Mouse (Mus musculus): ENCODE measurements around the gene Trp53bp2. TPM values are rescaled to one million over a fixed set of nuclear protein-coding genes. Genes with fewer than 3 reads are reported as not detected.

Trp53bp2 gene
- total and polyA plus RNA-seq, 3 experiments, result 7.6 to 20.5 (median 16.7) TPM

DNA sequence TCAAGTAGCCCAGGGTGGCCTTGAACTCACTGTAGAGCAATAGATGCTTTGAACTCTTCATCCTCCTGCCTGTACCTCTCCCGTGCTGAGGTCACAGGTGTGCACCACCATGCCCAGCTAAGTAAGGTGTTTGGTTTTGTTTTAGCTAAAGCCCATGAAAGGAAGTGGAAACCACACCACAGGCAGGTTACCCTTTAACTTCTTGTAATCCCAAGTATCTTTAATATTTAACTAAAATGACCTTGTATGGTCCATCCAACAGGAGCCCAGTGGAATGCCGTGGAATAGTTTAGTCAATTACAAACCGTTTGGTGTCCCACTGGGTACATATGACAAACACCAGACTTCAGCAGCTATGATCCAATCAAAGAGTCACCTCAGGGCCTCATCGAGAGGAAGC, 70.0 kb downstream of the Trp53bp2 start:
- Histone ChIP-seq H3K4me3 (ENCODE audit: low read depth, low read length) (no peak overlapping the region), H3K36me3 (replicated peaks) (no peaks in the 10 kb centered on the region), H3K4me1 (ENCODE audit: insufficient read depth, low read depth, low read length) (no peaks in the 10 kb centered on the region), H3K27me3 (ENCODE audit: insufficient read depth, low read length) (peaks cover 4% of the 10 kb centered on the region; the same call in 1 of the 2 replicates), H3K9me3 (replicated peaks) (no peaks in the 10 kb centered on the region)
- no peak for DNase-seq (ENCODE audit: low spot score)
- TF ChIP-seq GATA2 (IDR thresholded peaks at IDR 0.05; ENCODE audit: borderline replicate concordance, low read depth, low read length) (no peak), CTCF (IDR thresholded peaks at IDR 0.05; ENCODE audit: low read depth, low read length) (no peak), GATA1 (IDR thresholded peaks at IDR 0.05; ENCODE audit: borderline replicate concordance, low read length) (no peak), POLR2AphosphoS5 (IDR thresholded peaks at IDR 0.05; ENCODE audit: insufficient replicate concordance, low read depth, low read length) (no peak), TAL1 (conservative IDR thresholded peaks at IDR 0.05; ENCODE audit: low read depth, low read length) (no peak)
- no peak for ATAC-seq (ENCODE audit: extremely low read depth, insufficient number of reproducible peaks, low FRiP score, poor library complexity, severe bottlenecking)

- TF ChIP-seq POLR2AphosphoS5 (IDR thresholded peaks at IDR 0.05; ENCODE audit: insufficient replicate concordance, low read depth, low read length), result no peak
- no peak for TF ChIP-seq GATA1 (IDR thresholded peaks at IDR 0.05; ENCODE audit: borderline replicate concordance, low read length)
- no peak for TF ChIP-seq GATA2 (IDR thresholded peaks at IDR 0.05; ENCODE audit: borderline replicate concordance, low read depth, low read length)
- TF ChIP-seq CTCF (IDR thresholded peaks at IDR 0.05; ENCODE audit: low read depth, low read length), result no peak
- no peak for TF ChIP-seq TAL1 (conservative IDR thresholded peaks at IDR 0.05; ENCODE audit: low read depth, low read length)
- Histone ChIP-seq H3K27me3 (ENCODE audit: insufficient read depth, low read length) (peaks cover 4% of the 10 kb centered on the region; the same call in 1 of the 2 replicates), H3K4me3 (ENCODE audit: low read depth, low read length) (no peak overlapping the region), H3K36me3 (replicated peaks) (no peaks in the 10 kb centered on the region), H3K4me1 (ENCODE audit: insufficient read depth, low read depth, low read length) (no peaks in the 10 kb centered on the region), H3K9me3 (replicated peaks) (no peaks in the 10 kb centered on the region)
- ATAC-seq (ENCODE audit: extremely low read depth, insufficient number of reproducible peaks, low FRiP score, poor library complexity, severe bottlenecking) (no peak), DNase-seq (ENCODE audit: low spot score) (no peak)
Observed at GRCm38 (mm10) chr1:182481138-182481537, 72.2 kb downstream of the Trp53bp2 start.

GRCm38 (mm10) chr1:182481646-182482295, 72.8 kb downstream of the Trp53bp2 start:
- H3K9me3 ChIP-seq (replicated peaks), result no peaks in the 10 kb centered on the region
- H3K36me3 ChIP-seq (replicated peaks), result no peaks in the 10 kb centered on the region
- H3K27me3 ChIP-seq (ENCODE audit: insufficient read depth, low read length), result peaks cover 4% of the 10 kb centered on the region; the same call in 1 of the 2 replicates
- no peak for DNase-seq (ENCODE audit: low spot score)
- H3K4me1 ChIP-seq (ENCODE audit: insufficient read depth, low read depth, low read length), result no peaks in the 10 kb centered on the region
- TF ChIP-seq GATA1 (IDR thresholded peaks at IDR 0.05; ENCODE audit: borderline replicate concordance, low read length) (no peak), GATA2 (IDR thresholded peaks at IDR 0.05; ENCODE audit: borderline replicate concordance, low read depth, low read length) (no peak), TAL1 (conservative IDR thresholded peaks at IDR 0.05; ENCODE audit: low read depth, low read length) (no peak), CTCF (IDR thresholded peaks at IDR 0.05; ENCODE audit: low read depth, low read length) (no peak), POLR2AphosphoS5 (IDR thresholded peaks at IDR 0.05; ENCODE audit: insufficient replicate concordance, low read depth, low read length) (no peak)
- H3K4me3 ChIP-seq (ENCODE audit: low read depth, low read length), result no peak overlapping the region
- no peak for ATAC-seq (ENCODE audit: extremely low read depth, insufficient number of reproducible peaks, low FRiP score, poor library complexity, severe bottlenecking)

GRCm38 (mm10) chr1:182482991-182483909, 74.3 kb downstream of the Trp53bp2 start:
- TF ChIP-seq GATA2 (IDR thresholded peaks at IDR 0.05; ENCODE audit: borderline replicate concordance, low read depth, low read length), result no peak
- no peak for TF ChIP-seq POLR2AphosphoS5 (IDR thresholded peaks at IDR 0.05; ENCODE audit: insufficient replicate concordance, low read depth, low read length)
- TF ChIP-seq GATA1 (IDR thresholded peaks at IDR 0.05; ENCODE audit: borderline replicate concordance, low read length), result no peak
- TF ChIP-seq CTCF (IDR thresholded peaks at IDR 0.05; ENCODE audit: low read depth, low read length), result no peak
- TF ChIP-seq TAL1 (conservative IDR thresholded peaks at IDR 0.05; ENCODE audit: low read depth, low read length), result no peak
- DNase-seq (ENCODE audit: low spot score), result no peak
- Histone ChIP-seq H3K4me1 (ENCODE audit: insufficient read depth, low read depth, low read length) (no peaks in the 10 kb centered on the region), H3K27me3 (ENCODE audit: insufficient read depth, low read length) (no peaks in the 10 kb centered on the region), H3K4me3 (ENCODE audit: low read depth, low read length) (no peak overlapping the region), H3K36me3 (replicated peaks) (no peaks in the 10 kb centered on the region), H3K9me3 (replicated peaks) (no peaks in the 10 kb centered on the region)
- no peak for ATAC-seq (ENCODE audit: extremely low read depth, insufficient number of reproducible peaks, low FRiP score, poor library complexity, severe bottlenecking)

- H3K4me1 ChIP-seq (ENCODE audit: insufficient read depth, low read depth, low read length), result no peaks in the 10 kb centered on the region
- ATAC-seq (ENCODE audit: extremely low read depth, insufficient number of reproducible peaks, low FRiP score, poor library complexity, severe bottlenecking), result no peak
- H3K36me3 ChIP-seq (replicated peaks), result no peaks in the 10 kb centered on the region
- H3K27me3 ChIP-seq (ENCODE audit: insufficient read depth, low read length), result no peaks in the 10 kb centered on the region
- no peaks in the 10 kb centered on the region for H3K9me3 ChIP-seq (replicated peaks)
- DNase-seq (ENCODE audit: low spot score), result no peak
- TF ChIP-seq GATA2 (IDR thresholded peaks at IDR 0.05; ENCODE audit: borderline replicate concordance, low read depth, low read length) (no peak), TAL1 (conservative IDR thresholded peaks at IDR 0.05; ENCODE audit: low read depth, low read length) (no peak), GATA1 (IDR thresholded peaks at IDR 0.05; ENCODE audit: borderline replicate concordance, low read length) (no peak), CTCF (IDR thresholded peaks at IDR 0.05; ENCODE audit: low read depth, low read length) (no peak), POLR2AphosphoS5 (IDR thresholded peaks at IDR 0.05; ENCODE audit: insufficient replicate concordance, low read depth, low read length) (no peak)
- H3K4me3 ChIP-seq (ENCODE audit: low read depth, low read length), result no peak overlapping the region
Observed at GRCm38 (mm10) chr1:182483910-182484274, 74.9 kb downstream of the Trp53bp2 start.

DNA sequence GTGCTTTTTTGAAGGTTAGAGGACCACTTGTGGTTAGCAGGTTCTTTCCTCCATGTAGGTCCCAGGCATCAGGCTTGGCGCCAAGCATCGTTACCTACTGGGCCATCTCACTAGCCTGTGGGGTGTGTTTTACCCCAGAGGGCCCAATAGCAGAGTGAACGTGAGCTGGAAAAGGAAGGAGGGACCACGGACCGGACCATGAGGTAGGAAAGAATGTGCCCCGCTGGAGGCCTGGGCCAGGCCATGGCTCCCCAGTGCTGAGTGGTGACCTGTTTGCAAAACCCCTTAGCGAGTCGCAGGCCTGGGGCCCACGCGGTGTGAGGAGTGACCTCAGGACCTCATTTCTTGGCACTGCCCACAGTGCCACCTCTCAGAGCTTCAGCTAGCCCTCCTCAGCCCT, 79.5 kb downstream of the Trp53bp2 start:
- Histone ChIP-seq H3K4me3 (ENCODE audit: low read depth, low read length) (no peak overlapping the region), H3K4me1 (ENCODE audit: insufficient read depth, low read depth, low read length) (peaks cover 5% of the 10 kb centered on the region), H3K36me3 (replicated peaks) (no peaks in the 10 kb centered on the region), H3K27me3 (ENCODE audit: insufficient read depth, low read length) (no peaks in the 10 kb centered on the region), H3K9me3 (replicated peaks) (no peaks in the 10 kb centered on the region)
- TF ChIP-seq GATA2 (IDR thresholded peaks at IDR 0.05; ENCODE audit: borderline replicate concordance, low read depth, low read length) (no peak), POLR2AphosphoS5 (IDR thresholded peaks at IDR 0.05; ENCODE audit: insufficient replicate concordance, low read depth, low read length) (no peak), GATA1 (IDR thresholded peaks at IDR 0.05; ENCODE audit: borderline replicate concordance, low read length) (no peak), CTCF (IDR thresholded peaks at IDR 0.05; ENCODE audit: low read depth, low read length) (no peak), TAL1 (conservative IDR thresholded peaks at IDR 0.05; ENCODE audit: low read depth, low read length) (no peak)
- ATAC-seq (ENCODE audit: extremely low read depth, insufficient number of reproducible peaks, low FRiP score, poor library complexity, severe bottlenecking), result no peak
- DNase-seq (ENCODE audit: low spot score), result no peak

Measured in G1E (cell line).